Mouse (Mus musculus) limb, embryonic 14.5 days (tissue): ENCODE measurements around the gene Ints6l. TPM values are rescaled to one million over a fixed set of nuclear protein-coding genes. Genes with fewer than 3 reads are reported as not detected.

Source experiments
- ATAC-seq: fragments of 200-750 bp; cut with Nextera tagmentation; 2 replicates; pipeline ENCODE4 v1.8.0; 2017; ENCODE audit warnings: low read depth, moderate number of reproducible peaks, moderate TSS enrichment; ENCODE audit not compliant: low FRiP score
- DNase-seq: peaks from one replicate; pipeline ENCODE4 v3.0.0-alpha.2; 2015; ENCODE audit warnings: low spot score
- H3K27ac ChIP-seq: fragments of 300-500 bp; sonication (generic); replicated peaks from 2 replicates; pipeline ENCODE4 v1.5.1; 2014; ENCODE audit warnings: low read depth, mild to moderate bottlenecking, low read length, moderate library complexity, mixed read lengths
- H3K27me3 ChIP-seq: fragments of 300-500 bp; sonication (generic); 2 replicates; pipeline ENCODE4 v1.6.1; 2014; ENCODE audit warnings: low read length, mixed read lengths; ENCODE audit not compliant: control insufficient read depth, insufficient read depth
- H3K36me3 ChIP-seq: fragments of 300-500 bp; sonication (generic); 2 replicates; pipeline ENCODE4 v1.6.1; 2014; ENCODE audit warnings: mild to moderate bottlenecking, low read length, moderate library complexity, mixed read lengths; ENCODE audit not compliant: control insufficient read depth, insufficient read depth
- H3K4me1 ChIP-seq: fragments of 300-500 bp; sonication (generic); 2 replicates; pipeline ENCODE4 v1.6.1; 2014; ENCODE audit warnings: antibody characterized with exemption, low read length, mixed read lengths; ENCODE audit not compliant: control insufficient read depth, insufficient read depth
- H3K4me2 ChIP-seq: fragments of 300-500 bp; sonication (generic); replicated peaks from 2 replicates; pipeline ENCODE4 v1.6.1; 2014; ENCODE audit warnings: low read depth, mild to moderate bottlenecking, low read length, moderate library complexity; ENCODE audit not compliant: severe bottlenecking
- H3K4me3 ChIP-seq: fragments of 300-500 bp; sonication (generic); replicated peaks from 2 replicates; pipeline ENCODE4 v1.5.1; 2014; ENCODE audit warnings: low read length
- H3K9ac ChIP-seq: fragments of 300-500 bp; sonication (generic); 2 replicates; pipeline ENCODE4 v1.6.1; 2014; ENCODE audit warnings: mild to moderate bottlenecking, low read depth, low read length, moderate library complexity; ENCODE audit not compliant: severe bottlenecking
- H3K9me3 ChIP-seq: fragments of 300-500 bp; sonication (generic); 2 replicates; pipeline ENCODE4 v1.6.1; 2016; ENCODE audit warnings: low read length; ENCODE audit not compliant: control insufficient read depth
- POLR2A ChIP-seq: fragments of 200-500 bp; IDR thresholded peaks from 2 replicates; pipeline ENCODE4 v1.8.0; 2012; ENCODE audit warnings: inconsistent platforms, mild to moderate bottlenecking, moderate library complexity, borderline replicate concordance; ENCODE audit not compliant: insufficient read depth, insufficient read length; ENCODE audit errors: extremely low read depth
- WGBS: fragments of 180-500 bp; shearing (Covaris S2); extraction: QIAGEN DNeasy Blood & Tissue Kit; methylation state at CpG from one replicate; pipeline ENCODE4 v1.1.7; 2014; 5-methylcytosine and 5-hydroxymethylcytosine counted together
- polyA plus RNA-seq, 2 experiments: library from polyadenylated mRNA; depleted of rRNA in 1 of 2; stranded (reverse) in 1 of 2; unstranded in 1 of 2; fragments of >200 nt; fragmentation: Nextera tagmentation in 1 of 2; extraction: Ambion mirVana in 1 of 2; gene quantifications; 2 replicates each; pipeline versions ENCODE4 v1.2.1 to v1.2.3; 2012 to 2014

Ints6l gene
- polyA plus RNA-seq, 2 experiments, result 27.9 to 104 TPM

GRCm38 (mm10) chrX:56456379-56456778 is 1.7 kb downstream of the Ints6l start:
- Histone ChIP-seq H3K27me3 (no peaks in the 10 kb centered on the region), H3K36me3 (no peaks in the 10 kb centered on the region), H3K27ac (peak overlapping the region; percentile 63; the same call in 1 of the 2 replicates), H3K4me1 (no peaks in the 10 kb centered on the region), H3K9ac (peak overlapping the region; percentile 25; the same call in 1 of the 2 replicates), H3K4me3 (peak overlapping the region; percentile 55), H3K4me2 (peak overlapping the region; percentile 48), H3K9me3 (no peaks in the 10 kb centered on the region)
- TF ChIP-seq POLR2A, result no peak
- no peak for ATAC-seq
- no peak for DNase-seq
- 24% methylated on average over 8 of the region's 8 CpGs for WGBS

DNA sequence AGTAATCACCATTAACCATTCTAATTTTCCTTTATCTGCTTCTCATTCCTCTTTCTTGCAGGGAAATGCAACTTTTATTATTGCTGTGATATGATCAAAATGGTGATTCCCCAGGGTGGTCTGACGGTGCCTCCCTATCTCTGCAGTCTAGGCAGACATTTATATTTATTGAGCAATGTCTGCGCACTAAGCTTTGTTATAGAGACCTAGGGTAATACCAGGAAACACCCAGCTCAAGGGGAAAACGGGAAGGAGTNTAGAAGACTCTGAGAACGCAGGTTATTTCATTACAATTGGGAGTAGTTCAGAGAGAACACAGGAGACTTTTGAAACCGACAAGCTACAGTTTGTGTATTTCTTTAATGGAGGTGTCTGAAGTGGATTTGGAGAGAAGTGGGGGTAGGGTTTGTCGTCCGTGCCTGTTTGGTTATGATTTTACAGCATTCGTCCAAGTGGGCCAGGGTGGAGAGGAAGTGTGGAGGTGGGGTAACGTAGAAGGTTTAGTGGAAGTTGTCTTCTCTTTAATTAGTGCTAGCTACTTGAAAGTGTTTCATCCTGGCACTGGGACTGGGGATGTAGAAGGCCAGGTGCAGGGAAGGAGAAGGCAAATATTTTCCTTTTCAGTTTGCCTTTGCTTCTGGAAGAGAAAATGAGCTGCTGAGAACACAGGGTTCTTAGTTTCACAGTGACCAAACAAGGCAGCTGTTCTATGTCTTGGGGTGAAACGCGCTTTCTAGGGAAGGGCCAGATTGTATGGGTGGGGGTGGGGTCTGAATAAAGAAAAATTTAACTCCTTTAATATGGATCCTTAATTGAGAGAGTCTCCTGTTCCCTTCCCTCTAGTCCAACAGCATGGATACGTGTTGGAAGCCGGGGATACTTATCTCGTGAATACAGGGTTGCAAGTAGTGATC is 7.6 kb downstream of the Ints6l start:
- Histone ChIP-seq H3K36me3 (no peaks in the 10 kb centered on the region), H3K4me2 (no peak overlapping the region), H3K9me3 (no peaks in the 10 kb centered on the region), H3K9ac (no peak overlapping the region), H3K4me1 (no peaks in the 10 kb centered on the region), H3K4me3 (no peak overlapping the region), H3K27ac (no peak overlapping the region), H3K27me3 (no peaks in the 10 kb centered on the region)
- 51% methylated on average over 14 of the region's 14 CpGs for WGBS
- DNase-seq, result no peak
- TF ChIP-seq POLR2A, result no peak
- ATAC-seq, result peak; percentile 19; the same call in 1 of the 2 replicates

DNA sequence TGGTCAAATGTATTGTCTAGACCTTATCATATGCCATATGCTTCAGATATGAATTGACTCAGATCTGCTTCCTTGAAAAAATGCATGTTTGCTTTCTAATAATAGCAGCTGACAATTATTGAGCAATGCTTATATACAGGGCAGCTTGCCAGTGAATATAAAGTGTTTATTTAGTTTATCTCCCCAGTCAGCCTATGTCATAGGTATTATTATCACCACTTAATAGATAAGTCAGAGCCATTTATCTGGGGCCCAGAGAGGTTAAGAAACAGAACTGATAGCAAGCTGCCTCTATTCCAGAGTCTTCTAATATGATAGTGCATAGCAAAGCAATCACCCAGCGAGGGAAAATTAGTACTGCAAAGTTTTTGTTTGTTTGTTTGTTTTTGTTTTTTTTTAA is 10.2 kb downstream of the Ints6l start:
- Histone ChIP-seq H3K4me2 (no peak overlapping the region), H3K27me3 (no peaks in the 10 kb centered on the region), H3K9ac (no peak overlapping the region), H3K4me1 (no peaks in the 10 kb centered on the region), H3K36me3 (no peaks in the 10 kb centered on the region), H3K27ac (no peak overlapping the region), H3K4me3 (no peak overlapping the region), H3K9me3 (no peaks in the 10 kb centered on the region)
- WGBS, result 84% methylated on average over 1 of the region's 1 CpGs
- DNase-seq, result no peak
- no peak for TF ChIP-seq POLR2A
- ATAC-seq, result no peak

DNA sequence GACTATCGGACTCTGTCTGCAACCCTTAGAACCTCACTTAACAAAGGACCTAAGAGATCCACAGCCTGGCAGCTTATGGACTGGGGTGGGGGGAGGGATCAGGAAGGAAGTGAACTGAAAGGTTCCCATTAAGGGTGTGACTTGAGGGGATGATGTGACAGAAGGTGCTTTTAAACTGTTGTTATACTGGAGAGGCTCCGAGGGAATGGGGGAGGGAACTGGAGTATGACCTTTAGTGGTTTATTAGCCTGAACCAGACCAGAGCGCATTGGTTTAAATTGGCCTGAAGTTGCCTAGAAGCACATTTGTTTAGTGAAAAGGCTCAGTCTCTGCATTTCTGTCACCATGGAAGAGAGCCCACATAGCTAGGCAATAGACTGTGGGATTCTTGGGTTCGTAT is 13.0 kb downstream of the Ints6l start:
- no peak for ATAC-seq

GRCm38 (mm10) chrX:56468422-56468821 is 13.8 kb downstream of the Ints6l start:
- no peaks in the 10 kb centered on the region for H3K36me3 ChIP-seq
- H3K27ac ChIP-seq, result 0 out of 2 replicates have a peak overlapping the region, but pooled peaks have one; percentile 38
- 32% methylated on average over 6 of the region's 6 CpGs for WGBS
- TF ChIP-seq POLR2A, result no peak
- no peaks in the 10 kb centered on the region for H3K9me3 ChIP-seq
- H3K4me1 ChIP-seq, result no peaks in the 10 kb centered on the region
- H3K27me3 ChIP-seq, result no peaks in the 10 kb centered on the region
- DNase-seq, result peak; percentile 23
- no peak for ATAC-seq
- H3K4me2 ChIP-seq, result no peak overlapping the region
- no peak overlapping the region for H3K4me3 ChIP-seq
- no peak overlapping the region for H3K9ac ChIP-seq

More for the DNA sequence above, 13.0 kb downstream of the Ints6l start:
- no peaks in the 10 kb centered on the region for H3K4me1 ChIP-seq
- no peak overlapping the region for H3K4me2 ChIP-seq
- no peaks in the 10 kb centered on the region for H3K36me3 ChIP-seq
- TF ChIP-seq POLR2A, result no peak
- no peak for DNase-seq
- H3K4me3 ChIP-seq, result no peak overlapping the region
- no peaks in the 10 kb centered on the region for H3K9me3 ChIP-seq
- no peaks in the 10 kb centered on the region for H3K27me3 ChIP-seq
- no peak overlapping the region for H3K9ac ChIP-seq
- H3K27ac ChIP-seq, result no peak overlapping the region
- 38% methylated on average over 4 of the region's 4 CpGs for WGBS
